Mouse (Mus musculus): ENCODE results near the gene Tbc1d8b. TPM values are rescaled to one million over a fixed set of nuclear protein-coding genes. Genes with fewer than 3 reads are reported as not detected.
"Not testable (repeated sequence)": the region's sequence is repeated elsewhere in the genome, so short reads cannot be mapped to it uniquely, and the experiment has no call there.

The Tbc1d8b gene
- total RNA-seq (2014; fragmentation: Nextera tagmentation) (6.4 and 7.6 TPM in 2 replicates), total RNA-seq (2017) (6.9 and 9.6 TPM in 2 replicates)

DNA sequence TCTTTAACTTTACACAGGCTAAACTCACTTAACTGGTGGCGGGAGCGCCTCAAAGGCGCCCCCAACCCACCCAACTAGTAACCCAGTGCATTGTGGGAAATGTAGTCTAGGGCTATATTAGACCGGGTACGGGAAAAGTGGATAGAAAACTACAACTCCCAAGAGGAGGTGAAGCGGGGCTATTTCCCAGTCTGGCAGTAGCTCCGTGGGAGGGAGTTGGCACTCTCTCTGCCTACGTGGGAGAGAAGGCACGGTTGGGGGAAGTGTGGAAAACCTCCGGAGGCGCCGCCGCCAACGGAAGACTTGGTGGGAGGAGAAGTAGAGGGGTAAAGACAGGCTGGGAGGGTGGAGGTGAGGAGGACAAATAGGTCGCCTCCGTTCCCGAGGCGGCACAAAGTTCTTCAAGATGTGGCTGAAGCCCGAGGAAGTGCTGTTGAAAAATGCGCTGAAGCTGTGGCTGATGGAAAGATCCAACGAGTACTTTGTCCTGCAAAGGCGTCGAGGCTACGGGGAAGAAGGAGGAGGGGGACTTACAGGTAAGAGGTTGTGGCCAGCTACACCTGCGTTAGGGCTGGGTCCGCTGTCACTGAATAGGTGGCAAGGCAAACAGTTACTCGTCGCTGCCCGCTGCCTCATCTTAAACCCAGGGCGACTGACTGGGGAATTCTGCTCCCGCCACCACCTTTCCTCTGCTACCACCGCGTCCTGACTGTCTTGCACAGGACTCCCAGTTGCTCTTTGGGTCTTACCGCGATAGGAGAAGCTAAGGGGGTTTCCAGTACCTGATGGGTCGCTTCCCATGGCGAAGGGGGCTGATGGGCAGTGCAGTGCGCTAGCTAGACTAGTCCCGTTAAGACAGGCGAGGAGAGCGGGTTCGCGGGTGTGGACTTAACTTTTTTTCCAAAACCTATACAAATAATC is at the start of gene Tbc1d8b:
Tbc1d8b (plus strand) TSS at position 222 of the 921 bp plus-strand sequence.
- ATAC-seq (replicated peaks; ENCODE audit: low FRiP score, low TSS enrichment, poor library complexity, severe bottlenecking): peak; percentile 99

- no peak for ATAC-seq (replicated peaks; ENCODE audit: low FRiP score, low TSS enrichment, poor library complexity, severe bottlenecking)
Measured at GRCm38 (mm10) chrX:139639744-139640143, 45.1 kb upstream of the Tbc1d8b start.

DNA sequence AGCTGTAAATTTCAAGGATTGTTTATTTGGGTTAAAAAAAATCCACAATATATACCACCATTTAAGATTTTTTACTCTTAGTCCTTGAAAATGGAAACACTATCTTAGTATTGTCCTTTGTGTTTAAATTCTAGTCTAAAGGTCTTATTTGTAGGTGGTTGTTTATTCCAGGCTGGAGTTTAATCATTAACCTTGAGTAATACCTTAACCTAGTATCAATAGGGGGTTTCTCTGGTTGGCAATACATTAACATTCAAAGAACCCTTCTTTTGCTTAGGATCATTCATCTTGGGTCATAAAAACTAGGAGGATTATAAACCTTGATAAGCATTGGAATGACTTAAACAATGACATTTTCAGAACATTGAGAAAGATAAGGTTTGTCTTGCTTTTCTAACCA is 44.4 kb upstream of the Tbc1d8b start:
- ATAC-seq (replicated peaks; ENCODE audit: low FRiP score, low TSS enrichment, poor library complexity, severe bottlenecking): no peak

- ATAC-seq (replicated peaks; ENCODE audit: low FRiP score, low TSS enrichment, poor library complexity, severe bottlenecking): no peak
Measured at GRCm38 (mm10) chrX:139652226-139652625, 32.6 kb upstream of the Tbc1d8b start.

- ATAC-seq (replicated peaks; ENCODE audit: low FRiP score, low TSS enrichment, poor library complexity, severe bottlenecking): peak; percentile 71
Measured at GRCm38 (mm10) chrX:139653292-139653691, 31.5 kb upstream of the Tbc1d8b start.

DNA sequence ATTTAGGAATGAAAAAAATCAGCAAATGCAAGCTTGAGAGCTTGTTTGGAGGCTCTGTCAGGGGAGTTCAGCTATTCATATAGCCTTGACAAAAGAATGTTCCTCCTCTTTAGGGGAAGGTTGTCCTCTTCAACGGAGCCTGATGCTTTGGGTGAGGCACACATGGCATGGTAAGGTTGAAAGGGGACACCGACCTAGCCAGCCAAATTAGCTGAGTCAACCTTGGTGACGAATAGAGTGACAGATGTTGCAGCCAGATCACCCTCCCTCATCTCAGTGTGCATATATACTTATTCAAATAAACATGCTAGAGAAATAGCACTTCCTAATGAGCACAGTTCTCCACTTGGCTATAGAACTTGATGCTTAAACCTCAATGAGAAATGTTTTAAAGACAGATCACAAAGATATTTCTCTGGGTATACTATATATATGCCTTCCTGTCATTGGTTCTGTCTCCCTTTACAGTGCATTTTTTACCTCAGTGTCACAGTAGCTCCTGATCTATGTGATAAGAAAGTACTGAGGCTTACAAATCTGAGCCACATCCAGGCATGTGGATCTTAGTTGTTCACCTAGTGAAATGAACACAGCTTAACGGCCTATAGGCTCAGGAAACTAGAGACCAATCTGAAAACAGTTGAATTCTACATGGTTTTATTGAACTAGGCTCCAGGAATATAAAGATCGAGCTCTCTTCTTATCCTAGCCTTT is 30.3 kb upstream of the Tbc1d8b start:
- ATAC-seq (replicated peaks; ENCODE audit: low FRiP score, low TSS enrichment, poor library complexity, severe bottlenecking): 0 out of 2 replicates have a peak, but pooled peaks have one; percentile 41

DNA sequence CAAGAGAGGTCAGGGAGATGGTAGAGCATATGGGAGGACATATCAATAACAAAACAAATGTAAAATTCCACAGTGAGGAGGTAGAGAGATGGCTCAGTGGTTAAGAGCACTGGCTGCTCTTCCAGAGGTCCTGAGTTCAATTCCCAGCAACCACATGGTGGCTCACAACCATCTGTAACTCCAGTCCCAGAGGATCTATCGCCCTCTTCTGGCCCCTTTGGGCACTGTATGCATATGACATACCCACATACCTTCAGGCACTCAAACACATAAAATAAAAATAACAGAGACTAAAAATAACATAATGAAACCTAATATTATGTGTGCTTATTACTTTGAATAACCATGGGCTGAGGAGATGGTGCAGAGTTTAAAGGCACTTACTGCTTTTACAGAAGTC is 22.7 kb upstream of the Tbc1d8b start:
- no peak for ATAC-seq (replicated peaks; ENCODE audit: low FRiP score, low TSS enrichment, poor library complexity, severe bottlenecking)

DNA sequence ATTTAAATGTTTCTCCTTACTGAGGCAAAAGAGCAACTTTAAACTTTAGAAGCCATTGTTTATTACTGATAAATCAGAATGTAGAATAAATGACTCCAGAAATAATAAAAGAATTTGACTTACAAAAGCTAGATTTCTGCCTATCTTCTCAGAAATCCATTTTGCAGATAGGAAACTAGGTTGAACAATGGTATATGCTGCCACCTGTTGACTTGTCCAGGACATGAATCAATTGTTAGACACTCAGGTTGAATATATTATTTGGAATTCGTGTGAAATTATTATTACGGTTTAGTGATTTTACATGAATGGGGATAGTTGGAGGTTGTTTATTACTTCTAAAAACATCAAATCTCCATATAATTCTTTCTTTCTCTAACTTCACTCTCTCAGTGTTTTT is 19.0 kb upstream of the Tbc1d8b start:
- ATAC-seq (replicated peaks; ENCODE audit: low FRiP score, low TSS enrichment, poor library complexity, severe bottlenecking): no peak

- ATAC-seq (replicated peaks; ENCODE audit: low FRiP score, low TSS enrichment, poor library complexity, severe bottlenecking): peak; percentile 33
Measured at GRCm38 (mm10) chrX:139684410-139684774, 404 bp upstream of the Tbc1d8b start.

- ATAC-seq (replicated peaks; ENCODE audit: low FRiP score, low TSS enrichment, poor library complexity, severe bottlenecking): no peak
Measured at GRCm38 (mm10) chrX:139714381-139714780, 29.6 kb downstream of the Tbc1d8b start, which contains the start of gene Gm15013. TSS of gene Gm15013 (minus strand) at chrX:139714481.

- ATAC-seq (replicated peaks; ENCODE audit: low FRiP score, low TSS enrichment, poor library complexity, severe bottlenecking): no peak
Measured at GRCm38 (mm10) chrX:139722350-139722749, 37.6 kb downstream of the Tbc1d8b start.

DNA sequence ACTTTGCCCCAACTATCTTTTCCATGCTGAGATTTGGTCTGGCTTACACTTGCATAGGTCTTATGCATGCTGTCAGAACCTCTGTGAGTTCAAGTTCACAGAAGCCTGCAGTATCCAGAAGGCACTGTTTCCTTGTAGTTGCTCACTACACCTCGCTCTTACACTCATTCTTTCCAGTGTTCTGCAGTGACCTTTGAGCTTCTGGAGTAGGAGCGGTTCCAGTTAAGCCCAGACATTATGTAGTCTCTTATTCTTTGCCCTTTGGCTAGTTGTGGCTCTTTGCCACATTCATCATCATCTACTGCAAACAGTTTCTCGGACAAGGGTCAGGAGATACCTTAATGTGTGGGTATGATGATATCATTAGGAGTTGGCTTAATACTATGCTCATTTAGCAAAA is 45.7 kb downstream of the Tbc1d8b start:
- ATAC-seq (replicated peaks; ENCODE audit: low FRiP score, low TSS enrichment, poor library complexity, severe bottlenecking): no peak

DNA sequence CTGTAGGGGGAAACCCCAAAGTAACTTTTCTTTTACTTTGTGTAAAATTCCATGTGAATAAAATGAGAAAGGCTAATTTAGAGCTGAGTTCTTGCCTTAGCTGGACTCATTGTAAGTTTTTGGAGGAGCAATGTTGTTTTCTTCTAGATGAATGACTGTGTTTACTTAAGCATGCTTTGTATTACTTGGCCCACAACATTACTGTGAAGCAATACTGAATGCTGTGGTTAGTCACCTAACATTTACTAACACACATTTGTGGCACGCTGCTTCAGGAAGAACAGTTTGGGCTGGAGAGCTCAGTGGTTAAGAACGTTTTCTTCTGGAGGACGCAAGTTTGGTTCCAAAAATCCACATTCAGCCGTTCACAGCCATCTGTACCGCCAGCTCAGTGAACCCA is 52.3 kb downstream of the Tbc1d8b start:
- no peak for ATAC-seq (replicated peaks; ENCODE audit: low FRiP score, low TSS enrichment, poor library complexity, severe bottlenecking)

DNA sequence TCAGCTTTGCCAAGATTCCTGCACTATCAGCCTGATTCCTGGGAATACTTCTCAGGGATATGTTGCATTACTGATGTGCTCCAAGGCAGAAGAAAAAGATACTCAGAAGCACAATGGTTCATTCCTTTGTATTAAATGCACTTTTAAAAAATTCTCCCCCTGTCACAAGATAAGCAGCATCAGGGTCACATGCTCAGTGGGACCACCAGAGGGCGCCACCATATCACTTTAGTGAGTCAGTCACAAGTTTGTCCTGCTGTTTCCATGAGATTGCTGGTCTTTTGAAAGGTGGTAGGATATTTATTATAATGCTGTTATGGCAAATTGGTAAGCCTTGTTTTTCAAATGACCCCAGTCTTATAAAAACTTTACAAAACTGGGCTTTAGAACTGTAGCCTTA is 67.1 kb downstream of the Tbc1d8b start:
- peak; percentile 73; the same call in 1 of the 2 replicates for ATAC-seq (replicated peaks; ENCODE audit: low FRiP score, low TSS enrichment, poor library complexity, severe bottlenecking)

- ATAC-seq (replicated peaks; ENCODE audit: low FRiP score, low TSS enrichment, poor library complexity, severe bottlenecking): not testable (repeated sequence)
Measured at GRCm38 (mm10) chrX:139758634-139759033, 73.8 kb downstream of the Tbc1d8b start.

DNA sequence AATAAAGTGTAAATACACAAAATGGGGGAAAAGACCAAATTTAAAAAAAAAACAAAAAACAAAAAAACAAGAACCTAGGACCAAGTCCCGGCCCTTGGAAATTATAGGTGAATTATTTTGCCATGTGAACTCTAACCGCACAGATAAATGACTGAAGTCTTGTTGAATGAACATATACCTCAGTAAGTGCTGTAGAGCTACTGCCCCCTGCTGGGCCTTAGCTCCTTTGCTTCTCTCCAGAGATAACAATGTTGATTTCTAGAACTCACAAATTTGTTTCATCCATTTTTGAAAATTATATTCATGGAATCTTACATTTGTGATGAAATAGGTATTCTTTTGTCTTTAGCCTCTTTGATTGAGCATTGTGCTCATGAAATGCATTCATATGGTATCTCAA is 77.8 kb downstream of the Tbc1d8b start:
- peak; percentile 79; the same call in 1 of the 2 replicates for ATAC-seq (replicated peaks; ENCODE audit: low FRiP score, low TSS enrichment, poor library complexity, severe bottlenecking)

GRCm38 (mm10) chrX:139769975-139770637 is 85.3 kb downstream of the Tbc1d8b start:
- ATAC-seq (replicated peaks; ENCODE audit: low FRiP score, low TSS enrichment, poor library complexity, severe bottlenecking): no peak

DNA sequence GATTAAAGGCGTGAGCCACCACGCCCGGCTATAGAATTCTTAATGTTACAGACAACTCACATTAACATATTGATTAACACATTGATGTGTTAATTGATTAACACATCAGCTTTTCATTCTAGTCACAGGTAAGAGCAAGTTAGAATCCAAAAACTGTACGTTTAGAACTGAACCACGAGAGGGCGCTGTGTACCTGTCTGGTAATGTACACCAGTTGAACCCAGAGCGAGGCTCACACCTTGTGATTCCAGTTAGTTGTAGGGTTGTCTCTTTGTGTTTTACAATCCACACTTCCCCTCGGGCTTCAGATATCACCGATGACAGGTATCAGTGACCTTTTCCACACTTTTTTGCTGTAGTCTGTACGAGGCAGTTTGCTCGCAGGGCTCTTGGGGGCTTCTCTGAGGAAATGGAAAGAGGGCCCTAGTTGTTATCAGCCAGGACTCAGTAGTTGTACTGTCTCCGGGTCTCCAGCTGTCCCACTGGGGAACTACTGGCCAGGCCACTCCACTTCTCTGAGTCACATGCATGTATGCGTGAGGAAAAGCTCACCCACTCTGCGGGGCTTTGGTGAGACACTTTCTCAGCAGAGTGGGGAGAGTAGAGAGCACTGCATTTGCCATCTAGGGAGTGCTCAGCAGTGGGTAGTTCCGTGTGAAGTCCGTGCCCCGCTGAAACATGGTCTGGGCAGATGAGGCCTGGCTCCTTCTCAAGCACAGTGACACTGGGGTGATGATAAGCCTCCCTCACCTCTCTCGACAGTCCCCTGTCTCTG is 89.7 kb downstream of the Tbc1d8b start:
- peak; percentile 83 for ATAC-seq (replicated peaks; ENCODE audit: low FRiP score, low TSS enrichment, poor library complexity, severe bottlenecking)

GRCm38 (mm10) chrX:139775084-139775612 is 90.4 kb downstream of the Tbc1d8b start:
- peak; percentile 36; the same call in 1 of the 2 replicates for ATAC-seq (replicated peaks; ENCODE audit: low FRiP score, low TSS enrichment, poor library complexity, severe bottlenecking)
